In the genomic region with DNA sequence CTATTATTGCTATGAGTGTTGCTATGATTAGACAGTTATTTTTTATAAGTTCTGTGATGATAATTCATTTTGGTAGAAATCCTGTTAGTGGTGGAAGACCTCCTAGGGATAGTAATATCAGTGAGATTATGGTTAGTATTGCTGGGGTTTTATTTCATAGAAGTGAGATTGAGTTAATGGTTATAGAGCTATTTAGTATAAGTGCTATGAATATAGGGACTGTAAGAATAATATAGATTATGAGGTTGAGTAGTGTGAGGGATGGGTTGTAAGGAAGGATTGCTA, we compare ENCODE assay signal across 16 mouse cellular contexts. TPM values are rescaled to one million over a fixed set of nuclear protein-coding genes. Genes with fewer than 3 reads are reported as not detected.
"Had no signal": no experiment of that assay in that cellular context is flagged by ENCODE, and none has a peak within 500 bp of the region (broad histone marks: within the 10 kb centered on the region; RNA-seq: fewer than 3 reads in every experiment).

No protein-coding gene starts in this region.

- DNase-seq: gastrocnemius, adult 2 months; gastrocnemius, postnatal 10 days; gastrocnemius, postnatal 25 days; heart, adult 18-20 months; heart, postnatal 10 days; heart, postnatal 4 days; kidney, adult 18-20 months; kidney, adult 8-10 months; kidney, postnatal 10 days; kidney, postnatal 4 days; layer of hippocampus, postnatal 36 days; left cerebral cortex, postnatal 4 days had no signal

RNA-seq across cellular contexts. Expression of gene Gad2, which starts 31.9 kb away (rescaled TPM):
- total RNA-seq: gastrocnemius, adult 2 months; gastrocnemius, postnatal 25 days; gastrocnemius, postnatal 4 days; granulocyte monocyte progenitor cell, adult 5-6 weeks; heart, adult 18-20 months; heart, adult 8-10 months; heart, postnatal 25 days; heart, postnatal 4 days had no signal
